Mouse (Mus musculus): Measurements from ENCODE around the gene Gm13289.
"Not testable (repeated sequence)": the region's sequence is repeated elsewhere in the genome, so short reads cannot be mapped to it uniquely, and the experiment has no call there.

- TF ChIP-seq CTCF (IDR thresholded peaks at IDR 0.05; ENCODE audit: extremely low read depth, insufficient read depth, insufficient read length, insufficient replicate concordance); POLR2A (IDR thresholded peaks at IDR 0.05; ENCODE audit: low read depth, low read length): not testable (repeated sequence)
These were observed 17.0 kb upstream of the Gm13289 start, which contains the start of gene Gm13283 for GRCm38 (mm10) chr4:88759610-88760268.

All from spleen, adult 2 months (tissue).